Mouse (Mus musculus): ENCODE measurements at regions not wholly inside any gene's neighbourhood (a gene's known extent, or its start where the extent isn't known, plus 50 kb on each side); places are given as distances from the start of the nearest gene placed in this dataset.
A peak's percentile ranks its signal among the peaks of the same experiment; 100 is the strongest.
"Not testable (repeated sequence)": the region's sequence is repeated elsewhere in the genome, so short reads cannot be mapped to it uniquely, and the experiment has no call there.

DNA sequence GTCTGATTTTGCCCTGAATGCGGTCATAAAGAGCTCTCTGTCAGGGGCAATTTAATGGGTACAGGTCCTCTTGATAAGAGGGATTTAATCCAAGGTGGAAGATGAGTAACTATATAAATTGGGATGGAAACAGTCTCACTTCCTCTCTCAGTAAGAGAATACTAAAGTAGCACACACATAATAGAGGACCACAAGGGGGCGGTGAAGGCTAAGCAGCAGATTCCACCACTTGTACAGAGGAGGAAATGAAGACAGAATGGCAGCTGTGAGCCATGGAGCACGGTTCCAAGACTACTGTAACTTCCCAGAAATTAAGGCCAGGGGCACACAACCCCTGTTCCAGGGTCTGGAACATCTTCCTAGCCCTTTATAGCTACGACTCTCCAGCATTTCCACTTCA, 262.6 kb upstream of the Ywhaq start:
- peak; percentile 5 for DNase-seq (ENCODE audit: low spot score)

GRCm38 (mm10) chr12:21649381-21649780, 231.9 kb upstream of the Ywhaq start:
- peak; percentile 1 for DNase-seq (ENCODE audit: low spot score)

- DNase-seq (ENCODE audit: low spot score), result peak; percentile 6
Observed at GRCm38 (mm10) chr12:21613781-21614180, 196.3 kb upstream of the Ywhaq start.

GRCm38 (mm10) chr12:21568415-21569040, 151.1 kb upstream of the Ywhaq start:
- DNase-seq (ENCODE audit: low spot score), result no peak

- not testable (repeated sequence) for DNase-seq (ENCODE audit: low spot score)
Observed at GRCm38 (mm10) chr12:21543962-21544361, 126.5 kb upstream of the Ywhaq start.

DNA sequence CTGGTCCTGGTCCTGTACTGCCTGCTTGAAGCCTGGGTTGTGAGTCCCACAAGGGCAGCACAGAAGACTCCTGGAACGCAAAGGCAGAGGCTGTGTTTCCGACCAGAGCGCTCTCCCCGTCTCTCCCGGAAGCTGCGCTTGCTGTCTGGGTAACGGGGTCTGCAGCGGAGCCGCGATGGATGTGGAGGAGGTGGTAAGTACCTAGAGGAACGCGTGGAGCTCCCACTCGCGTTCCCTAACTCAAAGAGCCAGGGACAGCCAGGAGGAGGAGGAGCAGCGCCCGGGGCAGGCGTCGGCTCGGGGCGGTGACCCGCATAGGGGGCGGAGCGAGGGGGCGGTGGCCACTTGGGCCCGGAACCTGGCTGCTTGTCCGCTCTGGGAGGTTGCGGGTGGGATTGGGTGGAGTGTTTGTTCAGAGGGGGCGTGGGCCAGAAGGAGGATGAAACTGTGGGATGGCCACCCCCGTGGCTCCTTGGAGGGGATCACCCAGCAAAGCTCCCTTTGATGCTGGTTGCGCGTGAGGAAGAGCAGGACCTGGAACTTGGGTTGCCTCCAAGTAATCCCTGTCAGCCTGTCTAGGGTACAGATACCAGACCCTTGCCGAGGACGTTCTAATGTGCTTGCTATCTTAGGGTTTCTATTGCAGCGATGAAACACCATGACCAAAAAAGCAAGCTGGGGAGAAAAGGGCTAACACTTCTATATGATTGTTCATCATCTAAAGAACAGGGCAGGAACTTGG, 125.9 kb upstream of the Ywhaq start:
- DNase-seq (ENCODE audit: low spot score), result peak; percentile 64

DNA sequence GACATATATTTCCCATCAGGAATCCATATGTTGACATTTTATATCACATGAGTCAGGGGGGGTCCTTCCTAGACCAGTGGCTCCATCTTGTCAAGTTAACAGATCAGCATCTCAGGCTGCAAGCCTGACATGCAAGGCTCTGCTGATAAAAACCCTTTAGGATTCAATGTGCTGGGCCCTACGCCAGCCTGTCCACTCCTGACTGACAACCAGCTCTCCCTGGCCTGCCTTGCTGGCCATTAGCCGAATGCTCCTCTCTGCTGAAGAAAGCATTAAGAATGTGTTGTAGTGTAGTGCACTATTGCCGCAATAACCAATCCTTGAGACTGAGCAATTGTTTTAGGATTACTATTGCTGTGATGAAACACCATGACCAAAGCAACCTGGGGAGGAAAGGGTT, 114.3 kb upstream of the Ywhaq start:
- DNase-seq (ENCODE audit: low spot score), result no peak

GRCm38 (mm10) chr12:21529367-21529766, 111.9 kb upstream of the Ywhaq start:
- DNase-seq (ENCODE audit: low spot score), result not testable (repeated sequence)

DNA sequence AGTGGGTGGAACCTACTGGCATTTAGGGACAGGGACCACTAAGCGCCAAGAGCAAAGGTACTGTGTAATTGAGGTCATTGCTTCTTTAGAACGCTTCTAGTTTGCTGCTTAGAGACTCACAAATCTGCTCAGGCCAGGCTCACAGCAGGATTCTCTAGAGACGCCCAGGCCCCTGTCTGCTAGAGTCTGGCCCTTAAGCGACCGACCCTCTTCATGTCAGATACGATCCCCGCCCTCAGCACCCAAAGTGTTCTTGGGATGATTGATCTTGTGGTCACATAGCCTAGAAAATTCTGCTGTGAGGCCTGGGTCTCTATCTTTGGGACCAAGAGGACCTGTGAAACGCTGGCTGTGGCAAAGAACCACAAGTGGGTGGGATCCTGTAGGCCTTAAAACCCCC, 109.9 kb upstream of the Ywhaq start:
- not testable (repeated sequence) for DNase-seq (ENCODE audit: low spot score)

- DNase-seq (ENCODE audit: low spot score), result not testable (repeated sequence)
Observed at GRCm38 (mm10) chr12:21526906-21527305, 109.5 kb upstream of the Ywhaq start.

- DNase-seq (ENCODE audit: low spot score), result not testable (repeated sequence)
Observed at GRCm38 (mm10) chr12:21525567-21525966, 108.1 kb upstream of the Ywhaq start.

DNA sequence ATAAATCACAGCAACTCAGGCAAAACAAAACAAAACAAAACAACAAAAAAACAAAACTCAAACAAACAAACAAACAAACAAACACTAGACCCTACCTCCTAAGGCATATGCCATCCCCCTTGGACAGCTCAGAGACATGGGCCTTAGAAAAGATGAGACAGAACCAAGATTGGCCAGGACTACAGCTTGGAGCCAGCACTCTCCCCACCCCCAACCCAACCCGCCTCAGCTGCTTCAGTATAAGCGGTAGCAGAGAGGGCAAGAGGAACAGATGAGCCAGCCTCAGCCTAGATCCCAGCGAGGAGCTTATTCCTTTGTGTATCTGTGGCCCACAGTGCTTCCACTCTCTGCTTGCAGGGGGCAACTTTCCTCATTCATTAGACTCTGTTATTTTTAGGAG, 105.2 kb upstream of the Ywhaq start:
- DNase-seq (ENCODE audit: low spot score), result no peak

DNA sequence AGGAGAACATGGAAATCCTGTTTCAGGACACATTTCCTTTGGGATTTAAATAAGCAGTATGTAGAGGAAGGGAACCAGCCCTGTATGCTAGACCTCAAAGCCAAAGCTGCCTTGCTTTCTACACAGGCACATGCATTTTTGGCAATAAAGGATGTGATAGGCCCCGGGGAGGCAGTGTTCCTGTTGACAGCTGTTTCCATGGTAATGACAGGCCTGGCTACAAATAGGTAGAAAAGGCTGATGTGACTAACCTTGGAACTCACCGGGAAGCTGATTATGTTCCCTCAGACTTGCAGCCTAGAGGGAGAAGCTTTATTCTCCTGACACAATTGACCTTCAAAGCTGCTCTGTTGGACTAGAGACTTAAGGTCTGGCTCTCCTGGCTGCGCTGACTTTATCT, 101.6 kb upstream of the Ywhaq start:
- no peak for DNase-seq (ENCODE audit: low spot score)

GRCm38 (mm10) chr12:21512736-21513135, 95.3 kb upstream of the Ywhaq start:
- no peak for DNase-seq (ENCODE audit: low spot score)

DNA sequence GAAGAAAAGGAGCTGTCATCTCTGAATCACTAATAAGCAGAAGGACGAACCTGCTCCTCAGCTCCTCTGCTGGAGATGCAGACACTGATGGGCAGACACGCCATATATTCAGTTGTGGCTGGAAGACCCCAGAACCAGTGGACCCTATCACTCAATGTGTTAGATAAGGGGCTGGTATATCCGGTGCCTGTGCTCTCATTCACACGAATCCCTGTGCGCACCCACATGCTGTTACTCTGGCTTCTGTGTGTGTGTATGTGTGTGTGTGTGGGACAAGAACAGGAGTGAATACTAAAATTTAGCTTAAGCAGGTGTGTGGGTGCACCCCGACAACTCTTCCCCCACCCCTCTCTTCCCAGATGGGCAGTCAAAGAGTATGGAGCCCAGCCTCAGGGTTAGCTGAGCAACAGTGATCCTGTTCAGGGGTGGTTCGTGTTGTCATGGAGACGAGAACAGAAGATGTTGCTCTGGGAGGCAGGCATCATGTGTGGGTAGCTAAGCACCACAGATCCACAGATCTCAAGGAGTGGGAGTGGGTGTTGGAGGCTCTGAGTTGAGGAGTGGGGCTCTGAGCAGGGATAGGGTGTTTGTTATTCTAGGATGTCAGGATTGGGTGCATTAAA, 93.7 kb upstream of the Ywhaq start:
- no peak for DNase-seq (ENCODE audit: low spot score)

DNA sequence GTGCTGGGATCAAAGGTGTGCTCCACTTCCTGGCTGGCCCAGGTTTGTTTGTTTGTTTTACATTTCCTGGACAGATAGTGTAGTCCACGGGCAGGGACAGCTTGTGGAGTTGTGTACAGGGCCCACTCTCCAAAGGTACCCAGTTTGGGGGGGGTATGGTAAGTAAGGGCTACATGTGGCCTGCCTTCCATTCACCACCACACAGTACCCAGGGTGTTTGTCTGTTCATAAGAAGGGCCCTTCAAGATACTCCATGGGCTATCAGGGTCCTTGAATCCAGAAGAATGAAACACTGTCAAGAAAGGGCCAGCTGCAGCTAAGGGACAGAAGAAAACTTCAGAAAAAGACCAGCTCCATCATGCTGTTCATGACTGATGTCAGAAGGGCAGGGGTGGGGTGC, 89.6 kb upstream of the Ywhaq start:
- no peak for DNase-seq (ENCODE audit: low spot score)

GRCm38 (mm10) chr12:21505731-21506368, 88.4 kb upstream of the Ywhaq start:
- DNase-seq (ENCODE audit: low spot score), result no peak

- DNase-seq (ENCODE audit: low spot score), result no peak
Observed at GRCm38 (mm10) chr12:21503250-21503649, 85.8 kb upstream of the Ywhaq start.

DNA sequence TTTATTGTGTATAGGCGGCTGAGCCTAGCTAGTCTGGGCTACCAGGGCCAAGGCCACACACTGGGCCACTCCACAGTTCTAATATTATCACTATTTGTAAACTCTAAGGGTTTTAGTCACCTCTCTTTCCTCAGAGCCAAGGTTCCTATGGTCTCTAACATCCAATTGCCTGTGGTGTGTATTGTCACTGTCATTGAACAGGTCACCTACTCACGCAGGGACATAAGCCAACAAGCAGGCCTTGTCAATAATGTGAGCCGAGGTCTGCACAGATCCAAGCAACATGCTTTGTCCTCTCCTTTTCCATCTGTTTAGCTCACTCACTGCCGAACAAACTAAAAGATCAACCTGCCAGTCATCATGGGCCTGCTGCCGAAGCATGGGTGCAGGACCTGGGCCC, 79.5 kb upstream of the Ywhaq start:
- no peak for DNase-seq (ENCODE audit: low spot score)

DNA sequence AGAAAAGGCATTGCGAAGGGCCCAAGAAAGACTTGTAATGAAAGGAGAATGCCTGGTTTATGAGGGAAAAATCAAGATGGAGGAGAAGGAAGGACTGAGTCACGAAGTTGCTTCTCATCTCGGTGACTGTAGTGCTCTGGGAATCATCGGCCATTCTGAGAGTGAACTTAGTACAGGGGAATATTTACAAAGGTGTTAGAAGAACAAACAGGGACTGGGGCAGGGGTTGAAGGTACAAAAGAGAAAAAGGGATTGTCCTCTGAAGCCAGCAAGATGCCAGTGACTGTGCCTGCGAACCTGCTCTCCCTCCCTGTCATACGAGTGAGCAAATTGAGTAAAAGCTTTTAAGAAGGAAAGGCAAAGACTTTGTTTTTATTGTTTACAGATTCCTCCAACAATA, 78.1 kb upstream of the Ywhaq start:
- no peak for DNase-seq (ENCODE audit: low spot score)

- DNase-seq (ENCODE audit: low spot score), result no peak
Observed at GRCm38 (mm10) chr12:21493471-21493870, 76.0 kb upstream of the Ywhaq start.

- DNase-seq (ENCODE audit: low spot score), result no peak
Observed at GRCm38 (mm10) chr12:21492549-21493291, 75.3 kb upstream of the Ywhaq start.

All from testis, postnatal 14 days (tissue).